Mouse (Mus musculus) cerebellum, postnatal 25 days (tissue): ENCODE measurements around the gene Brd9.
A peak's percentile ranks its signal among the peaks of the same experiment; 100 is the strongest.

Experiments
- DNase-seq, 2 experiments: peaks; one replicate each; pipeline ENCODE4 v3.0.0; 2021; ENCODE audit warnings: mixed read lengths in 2 of 2

The Brd9 gene

GRCm38 (mm10) chr13:73937321-73938176, at the start of gene Brd9, which contains the start of gene Trip13:
TSS of gene Brd9 (plus strand) at chr13:73937811.
TSS of gene Trip13 (minus strand) at chr13:73937784.
- peak; percentile 95 for DNase-seq

GRCm38 (mm10) chr13:73892493-73893178, 45.0 kb upstream of the Brd9 start:
- DNase-seq = no peak

- DNase-seq = no peak
Measured at GRCm38 (mm10) chr13:73897561-73897960, 40.0 kb upstream of the Brd9 start.

GRCm38 (mm10) chr13:73907136-73907535, 30.5 kb upstream of the Brd9 start:
- DNase-seq = no peak

GRCm38 (mm10) chr13:73907683-73908412, 29.8 kb upstream of the Brd9 start:
- DNase-seq = peak in 1 of 2 experiments; percentile 34

- no peak for DNase-seq
Measured at GRCm38 (mm10) chr13:73913066-73913465, 24.5 kb upstream of the Brd9 start.

- no peak for DNase-seq
Measured at GRCm38 (mm10) chr13:73932201-73932600, 5.4 kb upstream of the Brd9 start.

- no peak for DNase-seq
Measured at GRCm38 (mm10) chr13:73936938-73937320, 682 bp upstream of the Brd9 start.

- DNase-seq = peak in 1 of 2 experiments; percentile 16
Measured at GRCm38 (mm10) chr13:73938177-73938560, 558 bp downstream of the Brd9 start.

- DNase-seq = no peak
Measured at GRCm38 (mm10) chr13:73939101-73939500, 1.5 kb downstream of the Brd9 start.

- no peak for DNase-seq
Measured at GRCm38 (mm10) chr13:73944606-73945005, 7.0 kb downstream of the Brd9 start.

GRCm38 (mm10) chr13:73953551-73954130, 16.0 kb downstream of the Brd9 start:
- no peak for DNase-seq

- DNase-seq = no peak
Measured at GRCm38 (mm10) chr13:73954666-73955065, 17.1 kb downstream of the Brd9 start.

- DNase-seq = no peak
Measured at GRCm38 (mm10) chr13:73955531-73955930, 17.9 kb downstream of the Brd9 start.

- no peak for DNase-seq
Measured at GRCm38 (mm10) chr13:73960117-73960652, 22.6 kb downstream of the Brd9 start.

GRCm38 (mm10) chr13:73961177-73961576, 23.6 kb downstream of the Brd9 start:
- no peak for DNase-seq

GRCm38 (mm10) chr13:73963551-73963950, 25.9 kb downstream of the Brd9 start, which contains the start of gene Zdhhc11:
TSS of gene Zdhhc11 (plus strand) at chr13:73963851.
- DNase-seq = no peak

GRCm38 (mm10) chr13:73970545-73971448, 33.2 kb downstream of the Brd9 start:
- peak; percentile 58 to 67 for DNase-seq

- no peak for DNase-seq
Measured at GRCm38 (mm10) chr13:73974523-73974922, 36.9 kb downstream of the Brd9 start.

GRCm38 (mm10) chr13:73976935-73977334, 39.3 kb downstream of the Brd9 start:
- no peak for DNase-seq

GRCm38 (mm10) chr13:73990325-73990724, 52.7 kb downstream of the Brd9 start:
- no peak for DNase-seq
